Mouse (Mus musculus): ENCODE measurements around the gene Polr3a. TPM values are rescaled to one million over a fixed set of nuclear protein-coding genes. Genes with fewer than 3 reads are reported as not detected.
"Not testable (repeated sequence)": the region's sequence is repeated elsewhere in the genome, so short reads cannot be mapped to it uniquely, and the experiment has no call there.

The Polr3a gene
- polyA plus RNA-seq, 1 experiment: 12.3 TPM

- Histone ChIP-seq H3ac (ENCODE audit: control insufficient read depth, insufficient read length, low read depth) (peak overlapping the region; percentile 30), H3K4me3 (ENCODE audit: insufficient read depth, poor library complexity, severe bottlenecking) (peak overlapping the region; percentile 92), H3K79me2 (ENCODE audit: control insufficient read depth, insufficient read depth) (peaks cover 78% of the 10 kb centered on the region), H3K79me3 (ENCODE audit: low read depth) (peaks cover 67% of the 10 kb centered on the region), H3K36me3 (ENCODE audit: control insufficient read depth, insufficient read depth) (peaks cover 74% of the 10 kb centered on the region), H3K27me3 (ENCODE audit: control insufficient read depth, insufficient read depth, insufficient read length) (no peaks in the 10 kb centered on the region)
- TF ChIP-seq MAX (IDR thresholded peaks at IDR 0.05) (no peak), CEBPB (IDR thresholded peaks at IDR 0.05; ENCODE audit: low read depth) (no peak), FOSL1 (IDR thresholded peaks at IDR 0.05; ENCODE audit: insufficient read depth, low read length, poor library complexity, severe bottlenecking) (no peak), MYOD1 (IDR thresholded peaks at IDR 0.05; ENCODE audit: control insufficient read depth, insufficient read length, low read depth) (no peak), USF1 (IDR thresholded peaks at IDR 0.05; ENCODE audit: low read depth) (no peak), MYOG (IDR thresholded peaks at IDR 0.05; ENCODE audit: control insufficient read depth, extremely low read depth, insufficient read length) (no peak), CTCF (IDR thresholded peaks at IDR 0.05; ENCODE audit: control insufficient read depth, insufficient read depth, insufficient read length) (no peak)
These were observed 6.4 kb upstream of the Polr3a start for GRCm38 (mm10) chr14:24493256-24493655.

- Histone ChIP-seq H3K79me3 (ENCODE audit: low read depth) (peaks cover 60% of the 10 kb centered on the region), H3K27me3 (ENCODE audit: control insufficient read depth, insufficient read depth, insufficient read length) (no peaks in the 10 kb centered on the region), H3K79me2 (ENCODE audit: control insufficient read depth, insufficient read depth) (peaks cover 64% of the 10 kb centered on the region), H3ac (ENCODE audit: control insufficient read depth, insufficient read length, low read depth) (peak overlapping the region; percentile 85), H3K36me3 (ENCODE audit: control insufficient read depth, insufficient read depth) (peaks cover 56% of the 10 kb centered on the region), H3K4me3 (ENCODE audit: insufficient read depth, poor library complexity, severe bottlenecking) (peak overlapping the region; percentile 92)
- TF ChIP-seq CTCF (IDR thresholded peaks at IDR 0.05; ENCODE audit: control insufficient read depth, insufficient read depth, insufficient read length) (no peak), FOSL1 (IDR thresholded peaks at IDR 0.05; ENCODE audit: insufficient read depth, low read length, poor library complexity, severe bottlenecking) (no peak), MYOG (IDR thresholded peaks at IDR 0.05; ENCODE audit: control insufficient read depth, extremely low read depth, insufficient read length) (no peak), CEBPB (IDR thresholded peaks at IDR 0.05; ENCODE audit: low read depth) (no peak), MAX (IDR thresholded peaks at IDR 0.05) (no peak), MYOD1 (IDR thresholded peaks at IDR 0.05; ENCODE audit: control insufficient read depth, insufficient read length, low read depth) (no peak), USF1 (IDR thresholded peaks at IDR 0.05; ENCODE audit: low read depth) (no peak)
These were observed 4.6 kb upstream of the Polr3a start for GRCm38 (mm10) chr14:24491266-24491981.

- TF ChIP-seq MYOD1 (IDR thresholded peaks at IDR 0.05; ENCODE audit: control insufficient read depth, insufficient read length, low read depth) (no peak), MAX (IDR thresholded peaks at IDR 0.05) (peak; percentile 27), CTCF (IDR thresholded peaks at IDR 0.05; ENCODE audit: control insufficient read depth, insufficient read depth, insufficient read length) (no peak), USF1 (IDR thresholded peaks at IDR 0.05; ENCODE audit: low read depth) (no peak), MYOG (IDR thresholded peaks at IDR 0.05; ENCODE audit: control insufficient read depth, extremely low read depth, insufficient read length) (no peak), FOSL1 (IDR thresholded peaks at IDR 0.05; ENCODE audit: insufficient read depth, low read length, poor library complexity, severe bottlenecking) (no peak), CEBPB (IDR thresholded peaks at IDR 0.05; ENCODE audit: low read depth) (peak; percentile 80)
- Histone ChIP-seq H3K27me3 (ENCODE audit: control insufficient read depth, insufficient read depth, insufficient read length) (no peaks in the 10 kb centered on the region), H3K36me3 (ENCODE audit: control insufficient read depth, insufficient read depth) (peaks cover 48% of the 10 kb centered on the region), H3K4me3 (ENCODE audit: insufficient read depth, poor library complexity, severe bottlenecking) (peak overlapping the region; percentile 92), H3ac (ENCODE audit: control insufficient read depth, insufficient read length, low read depth) (peak overlapping the region; percentile 85), H3K79me2 (ENCODE audit: control insufficient read depth, insufficient read depth) (peaks cover 64% of the 10 kb centered on the region), H3K79me3 (ENCODE audit: low read depth) (peaks cover 61% of the 10 kb centered on the region)
These were observed 3.8 kb upstream of the Polr3a start for GRCm38 (mm10) chr14:24490468-24491265.

- Histone ChIP-seq H3K79me3 (ENCODE audit: low read depth) (peaks cover 58% of the 10 kb centered on the region), H3K36me3 (ENCODE audit: control insufficient read depth, insufficient read depth) (peaks cover 39% of the 10 kb centered on the region), H3K79me2 (ENCODE audit: control insufficient read depth, insufficient read depth) (peaks cover 64% of the 10 kb centered on the region)
- not testable (repeated sequence) for H3K27me3 ChIP-seq (ENCODE audit: control insufficient read depth, insufficient read depth, insufficient read length); H3ac ChIP-seq (ENCODE audit: control insufficient read depth, insufficient read length, low read depth); H3K4me3 ChIP-seq (ENCODE audit: insufficient read depth, poor library complexity, severe bottlenecking)
These were observed 2.9 kb upstream of the Polr3a start for GRCm38 (mm10) chr14:24489772-24490171.

GRCm38 (mm10) chr14:24486241-24486767 lies 554 bp downstream of the Polr3a start:
- Histone ChIP-seq H3K27me3 (ENCODE audit: control insufficient read depth, insufficient read depth, insufficient read length) (no peaks in the 10 kb centered on the region), H3ac (ENCODE audit: control insufficient read depth, insufficient read length, low read depth) (peak overlapping the region; percentile 88), H3K36me3 (ENCODE audit: control insufficient read depth, insufficient read depth) (peaks cover 31% of the 10 kb centered on the region), H3K4me3 (ENCODE audit: insufficient read depth, poor library complexity, severe bottlenecking) (peak overlapping the region; percentile 94), H3K79me3 (ENCODE audit: low read depth) (peaks cover 28% of the 10 kb centered on the region), H3K79me2 (ENCODE audit: control insufficient read depth, insufficient read depth) (peaks cover 36% of the 10 kb centered on the region)
- TF ChIP-seq MYOD1 (IDR thresholded peaks at IDR 0.05; ENCODE audit: control insufficient read depth, insufficient read length, low read depth) (no peak), CEBPB (IDR thresholded peaks at IDR 0.05; ENCODE audit: low read depth) (no peak), USF1 (IDR thresholded peaks at IDR 0.05; ENCODE audit: low read depth) (no peak), FOSL1 (IDR thresholded peaks at IDR 0.05; ENCODE audit: insufficient read depth, low read length, poor library complexity, severe bottlenecking) (no peak), CTCF (IDR thresholded peaks at IDR 0.05; ENCODE audit: control insufficient read depth, insufficient read depth, insufficient read length) (no peak), MYOG (IDR thresholded peaks at IDR 0.05; ENCODE audit: control insufficient read depth, extremely low read depth, insufficient read length) (no peak), MAX (IDR thresholded peaks at IDR 0.05) (no peak)
